Mouse (Mus musculus): ENCODE data around the gene Ift43.

Ift43 gene

GRCm38 (mm10) chr12:86100711-86101110 lies 18.4 kb downstream of the Ift43 start:
- TF ChIP-seq POU5F1 (IDR thresholded peaks at IDR 0.05; ENCODE audit: borderline replicate concordance, low read length) (no peak), CTCF (conservative IDR thresholded peaks at IDR 0.05; ENCODE audit: low read length) (no peak), NANOG (IDR thresholded peaks at IDR 0.05; ENCODE audit: borderline replicate concordance, low read length) (no peak)
- peaks cover 12% of the 10 kb centered on the region for H3K4me1 ChIP-seq (replicated peaks; ENCODE audit: low read depth, low read length)
- no peak overlapping the region for H3K4me3 ChIP-seq (replicated peaks; ENCODE audit: low read length)
- H3K36me3 ChIP-seq (ENCODE audit: insufficient read depth, low read length): no peaks in the 10 kb centered on the region
- no peaks in the 10 kb centered on the region for H3K9me3 ChIP-seq (ENCODE audit: low read length)
- H3K27me3 ChIP-seq (ENCODE audit: insufficient read depth, low read length): no peaks in the 10 kb centered on the region

- Histone ChIP-seq H3K9me3 (ENCODE audit: low read length) (no peaks in the 10 kb centered on the region), H3K4me1 (replicated peaks; ENCODE audit: low read depth, low read length) (peaks cover 12% of the 10 kb centered on the region), H3K4me3 (replicated peaks; ENCODE audit: low read length) (no peak overlapping the region), H3K27me3 (ENCODE audit: insufficient read depth, low read length) (no peaks in the 10 kb centered on the region), H3K36me3 (ENCODE audit: insufficient read depth, low read length) (no peaks in the 10 kb centered on the region)
- TF ChIP-seq POU5F1 (IDR thresholded peaks at IDR 0.05; ENCODE audit: borderline replicate concordance, low read length) (no peak), CTCF (conservative IDR thresholded peaks at IDR 0.05; ENCODE audit: low read length) (no peak), NANOG (IDR thresholded peaks at IDR 0.05; ENCODE audit: borderline replicate concordance, low read length) (no peak)
Measured at GRCm38 (mm10) chr12:86102686-86103085, 20.3 kb downstream of the Ift43 start.

GRCm38 (mm10) chr12:86103391-86103790 lies 21.1 kb downstream of the Ift43 start:
- H3K4me3 ChIP-seq (replicated peaks; ENCODE audit: low read length): no peak overlapping the region
- no peaks in the 10 kb centered on the region for H3K9me3 ChIP-seq (ENCODE audit: low read length)
- peaks cover 15% of the 10 kb centered on the region for H3K4me1 ChIP-seq (replicated peaks; ENCODE audit: low read depth, low read length)
- H3K27me3 ChIP-seq (ENCODE audit: insufficient read depth, low read length): no peaks in the 10 kb centered on the region
- no peaks in the 10 kb centered on the region for H3K36me3 ChIP-seq (ENCODE audit: insufficient read depth, low read length)
- TF ChIP-seq POU5F1 (IDR thresholded peaks at IDR 0.05; ENCODE audit: borderline replicate concordance, low read length): no peak
- no peak for TF ChIP-seq CTCF (conservative IDR thresholded peaks at IDR 0.05; ENCODE audit: low read length)
- TF ChIP-seq NANOG (IDR thresholded peaks at IDR 0.05; ENCODE audit: borderline replicate concordance, low read length): no peak

GRCm38 (mm10) chr12:86103852-86104251 lies 21.5 kb downstream of the Ift43 start:
- TF ChIP-seq CTCF (conservative IDR thresholded peaks at IDR 0.05; ENCODE audit: low read length) (no peak), NANOG (IDR thresholded peaks at IDR 0.05; ENCODE audit: borderline replicate concordance, low read length) (no peak), POU5F1 (IDR thresholded peaks at IDR 0.05; ENCODE audit: borderline replicate concordance, low read length) (no peak)
- Histone ChIP-seq H3K27me3 (ENCODE audit: insufficient read depth, low read length) (no peaks in the 10 kb centered on the region), H3K36me3 (ENCODE audit: insufficient read depth, low read length) (no peaks in the 10 kb centered on the region), H3K9me3 (ENCODE audit: low read length) (no peaks in the 10 kb centered on the region), H3K4me3 (replicated peaks; ENCODE audit: low read length) (no peak overlapping the region), H3K4me1 (replicated peaks; ENCODE audit: low read depth, low read length) (peaks cover 17% of the 10 kb centered on the region)

- no peak overlapping the region for H3K4me3 ChIP-seq (replicated peaks; ENCODE audit: low read length)
- TF ChIP-seq CTCF (conservative IDR thresholded peaks at IDR 0.05; ENCODE audit: low read length): no peak
- no peak for TF ChIP-seq POU5F1 (IDR thresholded peaks at IDR 0.05; ENCODE audit: borderline replicate concordance, low read length)
- no peak for TF ChIP-seq NANOG (IDR thresholded peaks at IDR 0.05; ENCODE audit: borderline replicate concordance, low read length)
- no peaks in the 10 kb centered on the region for H3K36me3 ChIP-seq (ENCODE audit: insufficient read depth, low read length)
- no peaks in the 10 kb centered on the region for H3K27me3 ChIP-seq (ENCODE audit: insufficient read depth, low read length)
- no peaks in the 10 kb centered on the region for H3K9me3 ChIP-seq (ENCODE audit: low read length)
- peaks cover 17% of the 10 kb centered on the region for H3K4me1 ChIP-seq (replicated peaks; ENCODE audit: low read depth, low read length)
Measured at GRCm38 (mm10) chr12:86104297-86104696, 22.0 kb downstream of the Ift43 start.

GRCm38 (mm10) chr12:86105546-86105945 lies 23.2 kb downstream of the Ift43 start:
- H3K4me3 ChIP-seq (replicated peaks; ENCODE audit: low read length): no peak overlapping the region
- TF ChIP-seq NANOG (IDR thresholded peaks at IDR 0.05; ENCODE audit: borderline replicate concordance, low read length): no peak
- no peak for TF ChIP-seq CTCF (conservative IDR thresholded peaks at IDR 0.05; ENCODE audit: low read length)
- no peak for TF ChIP-seq POU5F1 (IDR thresholded peaks at IDR 0.05; ENCODE audit: borderline replicate concordance, low read length)
- H3K9me3 ChIP-seq (ENCODE audit: low read length): no peaks in the 10 kb centered on the region
- H3K36me3 ChIP-seq (ENCODE audit: insufficient read depth, low read length): no peaks in the 10 kb centered on the region
- no peaks in the 10 kb centered on the region for H3K27me3 ChIP-seq (ENCODE audit: insufficient read depth, low read length)
- peaks cover 17% of the 10 kb centered on the region for H3K4me1 ChIP-seq (replicated peaks; ENCODE audit: low read depth, low read length)

GRCm38 (mm10) chr12:86106086-86106485 lies 23.7 kb downstream of the Ift43 start:
- H3K9me3 ChIP-seq (ENCODE audit: low read length): no peaks in the 10 kb centered on the region
- TF ChIP-seq POU5F1 (IDR thresholded peaks at IDR 0.05; ENCODE audit: borderline replicate concordance, low read length): no peak
- TF ChIP-seq CTCF (conservative IDR thresholded peaks at IDR 0.05; ENCODE audit: low read length): no peak
- no peak for TF ChIP-seq NANOG (IDR thresholded peaks at IDR 0.05; ENCODE audit: borderline replicate concordance, low read length)
- H3K27me3 ChIP-seq (ENCODE audit: insufficient read depth, low read length): no peaks in the 10 kb centered on the region

GRCm38 (mm10) chr12:86107645-86108044 lies 25.3 kb downstream of the Ift43 start:
- TF ChIP-seq NANOG (IDR thresholded peaks at IDR 0.05; ENCODE audit: borderline replicate concordance, low read length) (no peak), POU5F1 (IDR thresholded peaks at IDR 0.05; ENCODE audit: borderline replicate concordance, low read length) (no peak), CTCF (conservative IDR thresholded peaks at IDR 0.05; ENCODE audit: low read length) (no peak)
- no peaks in the 10 kb centered on the region for H3K27me3 ChIP-seq (ENCODE audit: insufficient read depth, low read length)
- H3K4me3 ChIP-seq (replicated peaks; ENCODE audit: low read length): no peak overlapping the region
- peaks cover 23% of the 10 kb centered on the region for H3K4me1 ChIP-seq (replicated peaks; ENCODE audit: low read depth, low read length)
- H3K36me3 ChIP-seq (ENCODE audit: insufficient read depth, low read length): no peaks in the 10 kb centered on the region
- no peaks in the 10 kb centered on the region for H3K9me3 ChIP-seq (ENCODE audit: low read length)

More at GRCm38 (mm10) chr12:86106086-86106485, 23.7 kb downstream of the Ift43 start:
- no peak overlapping the region for H3K4me3 ChIP-seq (replicated peaks; ENCODE audit: low read length)
- no peaks in the 10 kb centered on the region for H3K36me3 ChIP-seq (ENCODE audit: insufficient read depth, low read length)
- H3K4me1 ChIP-seq (replicated peaks; ENCODE audit: low read depth, low read length): peaks cover 20% of the 10 kb centered on the region

- H3K27me3 ChIP-seq (ENCODE audit: insufficient read depth, low read length): no peaks in the 10 kb centered on the region
- peaks cover 11% of the 10 kb centered on the region; the same call in 1 of the 2 replicates for H3K4me1 ChIP-seq (replicated peaks; ENCODE audit: low read depth, low read length)
- H3K36me3 ChIP-seq (ENCODE audit: insufficient read depth, low read length): no peaks in the 10 kb centered on the region
- H3K9me3 ChIP-seq (ENCODE audit: low read length): no peaks in the 10 kb centered on the region
- no peak overlapping the region for H3K4me3 ChIP-seq (replicated peaks; ENCODE audit: low read length)
- TF ChIP-seq NANOG (IDR thresholded peaks at IDR 0.05; ENCODE audit: borderline replicate concordance, low read length) (no peak), POU5F1 (IDR thresholded peaks at IDR 0.05; ENCODE audit: borderline replicate concordance, low read length) (no peak), CTCF (conservative IDR thresholded peaks at IDR 0.05; ENCODE audit: low read length) (no peak)
Measured at GRCm38 (mm10) chr12:86109531-86109930, 27.2 kb downstream of the Ift43 start.
